Mouse (Mus musculus) intestine, embryonic 15.5 days (tissue): ENCODE measurements around the gene Serpinb9d. TPM values are rescaled to one million over a fixed set of nuclear protein-coding genes. Genes with fewer than 3 reads are reported as not detected.
"Not testable (repeated sequence)": the region's sequence is repeated elsewhere in the genome, so short reads cannot be mapped to it uniquely, and the experiment has no call there.

Experiments
- ATAC-seq: fragments of 200-750 bp; cut with Nextera tagmentation; 2 replicates; pipeline ENCODE4 v1.8.0; 2017; ENCODE audit warnings: moderate TSS enrichment, moderate library complexity
- H3K27ac ChIP-seq: fragments of 300-500 bp; sonication (generic); 2 replicates; pipeline ENCODE4 v1.5.1; 2015; ENCODE audit warnings: mild to moderate bottlenecking, inconsistent platforms
- H3K27me3 ChIP-seq: fragments of 300-500 bp; sonication (generic); replicated peaks from 2 replicates; pipeline ENCODE4 v1.6.1; 2015; ENCODE audit warnings: inconsistent platforms
- H3K36me3 ChIP-seq: fragments of 300-500 bp; sonication (generic); 2 replicates; pipeline ENCODE4 v1.6.1; 2015; ENCODE audit warnings: inconsistent platforms
- H3K4me1 ChIP-seq: fragments of 300-500 bp; sonication (generic); replicated peaks from 2 replicates; pipeline ENCODE4 v1.6.1; 2015; ENCODE audit warnings: inconsistent platforms
- H3K4me2 ChIP-seq: fragments of 300-500 bp; sonication (generic); replicated peaks from 2 replicates; pipeline ENCODE4 v1.6.1; 2015; ENCODE audit warnings: mild to moderate bottlenecking, inconsistent platforms
- H3K4me3 ChIP-seq: fragments of 300-500 bp; sonication (generic); replicated peaks from 2 replicates; pipeline ENCODE4 v1.5.1; 2015; ENCODE audit warnings: inconsistent platforms
- H3K9ac ChIP-seq: fragments of 300-500 bp; sonication (generic); 2 replicates; pipeline ENCODE4 v1.6.1; 2015; ENCODE audit warnings: inconsistent platforms
- H3K9me3 ChIP-seq: fragments of 300-500 bp; sonication (generic); 2 replicates; pipeline ENCODE4 v1.6.1; 2016; ENCODE audit warnings: inconsistent platforms
- WGBS: fragments of 180-500 bp; shearing (Covaris S2); methylation state at CpG from one replicate; pipeline ENCODE4 v1.1.7; 2015; 5-methylcytosine and 5-hydroxymethylcytosine counted together
- polyA plus RNA-seq: library from polyadenylated mRNA; unstranded; fragments of >200 nt; fragmentation: Nextera tagmentation; extraction: Ambion mirVana; gene quantifications from 2 replicates; pipeline ENCODE4 v1.2.1, GENCODE M21; 2015

Serpinb9d gene
- polyA plus RNA-seq, result not detected in 2 replicates

DNA sequence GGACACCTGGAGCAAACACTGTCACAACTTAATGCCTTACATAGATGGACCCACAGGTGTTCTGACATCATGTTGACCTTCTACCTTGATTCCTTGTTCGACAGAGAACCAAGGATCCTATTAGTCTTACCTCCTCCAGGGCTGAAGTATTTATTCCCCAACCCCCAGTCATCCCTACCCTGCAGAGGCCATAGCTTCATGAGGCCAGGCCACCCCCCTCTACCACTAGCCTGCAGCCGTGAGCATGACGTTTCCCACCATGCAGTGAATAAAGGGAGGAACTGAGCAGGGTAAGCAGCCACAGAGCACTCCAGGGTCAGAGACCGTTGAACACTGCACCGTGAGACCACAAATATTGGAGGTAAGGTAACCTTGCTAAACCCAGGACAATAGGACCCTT lies at the start of gene Serpinb9d:
Serpinb9d (plus strand) TSS at position 301 of the 400 bp plus-strand sequence.
- Histone ChIP-seq H3K9ac (no peak within 1 kb of the TSS), H3K4me1 (no peaks in the 10 kb centered on the region), H3K27ac (no peak within 1 kb of the TSS), H3K4me3 (no peak within 1 kb of the TSS), H3K4me2 (no peak within 1 kb of the TSS), H3K27me3 (no peaks in the 10 kb centered on the region), H3K9me3 (no peaks in the 10 kb centered on the region), H3K36me3 (no peaks in the 10 kb centered on the region)
- ATAC-seq, result no peak
- 90% methylated on average over 5 of the region's 5 CpGs for WGBS

DNA sequence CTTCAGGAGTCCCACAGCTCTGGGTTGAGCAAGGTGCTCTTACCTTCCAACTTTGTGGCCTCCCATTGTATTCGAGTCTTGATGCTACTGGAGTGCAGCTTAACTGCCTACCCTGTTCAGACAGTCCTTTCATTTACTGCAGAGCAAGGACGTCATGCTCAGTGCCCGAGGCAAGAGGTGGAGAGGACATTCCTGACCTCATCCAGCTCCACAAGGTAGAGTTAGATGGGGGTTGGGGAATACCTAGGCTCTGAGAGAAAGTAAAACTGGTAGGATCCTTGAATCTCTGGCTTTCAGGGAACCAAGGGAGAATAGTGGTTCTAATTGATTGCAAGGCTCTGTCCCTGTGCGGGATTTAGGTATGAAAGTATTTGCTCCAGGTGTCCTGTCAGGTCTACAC lies 33.1 kb upstream of the Serpinb9d start, which contains the start of gene Serpinb9c:
Serpinb9c (minus strand) TSS at position 101 of the 400 bp plus-strand sequence.
- Histone ChIP-seq H3K9me3 (no peaks in the 10 kb centered on the region), H3K4me3 (no peak within 1 kb of the TSS), H3K4me1 (no peaks in the 10 kb centered on the region), H3K4me2 (no peak within 1 kb of the TSS), H3K27ac (no peak within 1 kb of the TSS), H3K27me3 (no peaks in the 10 kb centered on the region), H3K36me3 (no peaks in the 10 kb centered on the region), H3K9ac (no peak within 1 kb of the TSS)
- 72% methylated on average over 4 of the region's 4 CpGs for WGBS
- ATAC-seq, result no peak

DNA sequence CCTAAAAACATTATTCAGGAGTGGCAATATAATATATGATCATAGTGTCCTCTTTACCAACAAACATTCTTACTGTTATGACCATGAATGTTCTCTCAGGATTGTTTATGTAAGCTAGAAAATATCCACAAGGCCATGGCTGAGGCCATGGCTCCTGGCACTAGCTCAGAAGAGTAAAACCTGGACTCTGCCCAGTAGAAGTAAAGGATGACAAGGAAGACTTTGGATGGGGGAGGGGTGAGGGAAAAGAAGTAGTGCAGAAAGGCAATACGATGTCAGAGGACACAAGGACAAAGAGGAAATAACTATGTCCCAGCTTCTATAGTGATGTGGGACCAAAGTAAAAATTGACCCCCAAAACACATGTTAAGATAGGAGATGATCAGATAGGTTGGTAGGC lies 2.3 kb upstream of the Serpinb9d start:
- not testable (repeated sequence) for H3K4me3 ChIP-seq, H3K36me3 ChIP-seq, H3K9me3 ChIP-seq, H3K4me1 ChIP-seq, H3K4me2 ChIP-seq, H3K9ac ChIP-seq, H3K27me3 ChIP-seq, ATAC-seq, H3K27ac ChIP-seq
- WGBS, result 81% methylated on average over 1 of the region's 1 CpGs

DNA sequence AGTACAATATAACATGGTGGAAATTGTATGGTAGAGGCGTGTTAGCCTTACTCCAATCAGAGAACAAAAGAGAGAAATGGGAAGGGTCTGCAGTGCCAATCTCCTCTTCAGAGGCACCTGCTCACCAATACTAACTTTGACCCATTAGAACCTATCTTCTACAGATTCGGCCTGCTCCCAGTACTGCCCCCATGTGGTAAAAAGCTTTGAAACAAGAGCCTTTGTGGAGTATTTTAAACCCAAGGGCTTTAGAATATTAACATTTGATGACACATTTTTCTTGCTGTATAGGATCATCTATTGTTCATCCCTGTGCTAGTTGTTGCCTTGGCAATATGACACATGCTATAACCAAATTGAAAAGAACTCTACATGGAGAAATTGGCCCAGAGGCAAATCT lies 7.0 kb downstream of the Serpinb9d start:
- WGBS, result 60% methylated on average over 2 of the region's 2 CpGs
- no peak for ATAC-seq

DNA sequence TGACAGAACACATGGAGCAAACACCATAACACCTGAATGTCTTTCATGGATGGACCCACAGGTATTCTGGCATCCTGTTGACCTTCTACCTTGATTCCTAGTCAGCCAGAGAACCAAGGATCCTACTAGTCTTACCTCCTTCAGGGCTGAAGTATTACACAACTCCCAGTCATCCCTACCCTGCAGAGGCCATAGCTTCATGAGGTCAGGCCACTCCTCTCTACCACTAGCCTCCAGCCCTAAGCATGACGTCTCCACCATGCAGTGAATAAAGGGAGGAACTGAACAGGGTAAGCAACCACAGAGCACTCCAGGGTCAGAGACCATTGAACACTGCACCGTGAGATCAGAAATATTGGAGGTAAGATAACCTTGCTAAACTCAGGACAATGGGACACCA lies 56.6 kb downstream of the Serpinb9d start, which contains the start of gene Serpinb9e:
Serpinb9e (plus strand) TSS at position 301 of the 400 bp plus-strand sequence.
- not testable (repeated sequence) for H3K9me3 ChIP-seq, H3K9ac ChIP-seq, H3K27me3 ChIP-seq, H3K36me3 ChIP-seq, ATAC-seq, H3K4me1 ChIP-seq, H3K4me3 ChIP-seq, H3K4me2 ChIP-seq, H3K27ac ChIP-seq
- WGBS, result 75% methylated on average over 2 of the region's 2 CpGs

More for the DNA sequence above, 7.0 kb downstream of the Serpinb9d start:
- Histone ChIP-seq H3K9me3 (no peaks in the 10 kb centered on the region), H3K9ac (no peak overlapping the region), H3K4me1 (no peaks in the 10 kb centered on the region), H3K36me3 (no peaks in the 10 kb centered on the region), H3K4me3 (no peak overlapping the region), H3K27me3 (no peaks in the 10 kb centered on the region), H3K4me2 (no peak overlapping the region), H3K27ac (no peak overlapping the region)

Other genes with a start within 250 kb of the Serpinb9d start
- 4.7 and 5.7 TPM in 2 replicates for gene Serpinb6b, start 227.8 kb upstream of the Serpinb9d start, polyA plus RNA-seq
- 8.2 and 10.7 TPM in 2 replicates for gene Serpinb9, start 189.7 kb upstream of the Serpinb9d start, polyA plus RNA-seq
- gene Serpinb9b, start 165.5 kb upstream of the Serpinb9d start, polyA plus RNA-seq, result 0.15 TPM in 1 of 2 replicates, not detected in the other
- 0.33 TPM in 1 of 2 replicates, not detected in the other for gene Serpinb1b, start 114.4 kb upstream of the Serpinb9d start, polyA plus RNA-seq
- gene Serpinb9c, start 33.2 kb upstream of the Serpinb9d start, polyA plus RNA-seq, result not detected in 2 replicates
- gene Serpinb9e, start 56.7 kb downstream of the Serpinb9d start, polyA plus RNA-seq, result not detected in 2 replicates
- not detected in 2 replicates for gene Serpinb9f, start 131.1 kb downstream of the Serpinb9d start, polyA plus RNA-seq
- not detected in 2 replicates for gene Gm11397, start 202.8 kb downstream of the Serpinb9d start, polyA plus RNA-seq